Mouse (Mus musculus): ENCODE results near the gene Usp39. TPM values are rescaled to one million over a fixed set of nuclear protein-coding genes. Genes with fewer than 3 reads are reported as not detected.
A peak's percentile ranks its signal among the peaks of the same experiment; 100 is the strongest.

Gene Usp39
- polyA plus RNA-seq, 1 experiment from 2014 or later: 38.3 TPM

- no peaks in the 10 kb centered on the region for H3K9me3 ChIP-seq
- H3K36me3 ChIP-seq: no peaks in the 10 kb centered on the region
- H3K4me1 ChIP-seq: peaks cover 12% of the 10 kb centered on the region
- H3K27me3 ChIP-seq (replicated peaks): no peaks in the 10 kb centered on the region
- H3K4me3 ChIP-seq (replicated peaks): no peak overlapping the region
- H3K9ac ChIP-seq: no peak overlapping the region
- WGBS: 77% methylated on average over 4 of the region's 4 CpGs
- ATAC-seq (ENCODE audit: insufficient read depth, low FRiP score, low read depth): no peak
- H3K27ac ChIP-seq: no peak overlapping the region
- no peak overlapping the region for H3K4me2 ChIP-seq
Measured at GRCm38 (mm10) chr6:72369557-72369956, 24.6 kb upstream of the Usp39 start.

- Histone ChIP-seq H3K9ac (no peak overlapping the region), H3K36me3 (no peaks in the 10 kb centered on the region), H3K4me3 (replicated peaks) (no peak overlapping the region), H3K27me3 (replicated peaks) (no peaks in the 10 kb centered on the region), H3K4me1 (peaks cover 7% of the 10 kb centered on the region), H3K4me2 (no peak overlapping the region), H3K27ac (no peak overlapping the region), H3K9me3 (no peaks in the 10 kb centered on the region)
- ATAC-seq (ENCODE audit: insufficient read depth, low FRiP score, low read depth): no peak
- 66% methylated on average over 4 of the region's 4 CpGs for WGBS
Measured at GRCm38 (mm10) chr6:72367460-72367974, 22.5 kb upstream of the Usp39 start.

- Histone ChIP-seq H3K4me3 (replicated peaks) (no peak within 1 kb of the TSS), H3K9me3 (no peaks in the 10 kb centered on the region), H3K9ac (no peak within 1 kb of the TSS), H3K4me2 (no peak within 1 kb of the TSS), H3K27me3 (replicated peaks) (no peaks in the 10 kb centered on the region), H3K27ac (no peak within 1 kb of the TSS), H3K4me1 (peaks cover 7% of the 10 kb centered on the region), H3K36me3 (no peaks in the 10 kb centered on the region)
- WGBS: 75% methylated on average over 4 of the region's 4 CpGs
- no peak for ATAC-seq (ENCODE audit: insufficient read depth, low FRiP score, low read depth)
Measured at GRCm38 (mm10) chr6:72366844-72367443, 22.0 kb upstream of the Usp39 start, which contains the start of gene Rnf181. Gene Rnf181, minus strand, starts transcription at chr6:72366956.

- ATAC-seq (ENCODE audit: insufficient read depth, low FRiP score, low read depth): no peak
- no peak overlapping the region for H3K27ac ChIP-seq
- H3K4me1 ChIP-seq: peaks cover 12% of the 10 kb centered on the region
- H3K9me3 ChIP-seq: no peaks in the 10 kb centered on the region
- no peak overlapping the region for H3K4me2 ChIP-seq
- 62% methylated on average over 3 of the region's 3 CpGs for WGBS
- no peak overlapping the region for H3K4me3 ChIP-seq (replicated peaks)
- no peaks in the 10 kb centered on the region for H3K36me3 ChIP-seq
- H3K9ac ChIP-seq: no peak overlapping the region
- H3K27me3 ChIP-seq (replicated peaks): no peaks in the 10 kb centered on the region
Measured at GRCm38 (mm10) chr6:72366304-72366703, 21.3 kb upstream of the Usp39 start.

- no peak overlapping the region for H3K4me3 ChIP-seq (replicated peaks)
- no peaks in the 10 kb centered on the region for H3K9me3 ChIP-seq
- peaks cover 21% of the 10 kb centered on the region for H3K4me1 ChIP-seq
- ATAC-seq (ENCODE audit: insufficient read depth, low FRiP score, low read depth): no peak
- H3K27me3 ChIP-seq (replicated peaks): no peaks in the 10 kb centered on the region
- no peak overlapping the region for H3K4me2 ChIP-seq
- H3K27ac ChIP-seq: no peak overlapping the region
- H3K9ac ChIP-seq: no peak overlapping the region
- H3K36me3 ChIP-seq: no peaks in the 10 kb centered on the region
- WGBS: 68% methylated on average over 6 of the region's 6 CpGs
Measured at GRCm38 (mm10) chr6:72364985-72365384, 20.0 kb upstream of the Usp39 start.

GRCm38 (mm10) chr6:72364009-72364408 lies 19.0 kb upstream of the Usp39 start:
- H3K27me3 ChIP-seq (replicated peaks): no peaks in the 10 kb centered on the region
- H3K4me1 ChIP-seq: peaks cover 17% of the 10 kb centered on the region
- H3K9me3 ChIP-seq: no peaks in the 10 kb centered on the region
- peaks cover 5% of the 10 kb centered on the region; the same call in 1 of the 2 replicates for H3K36me3 ChIP-seq
- no peak for ATAC-seq (ENCODE audit: insufficient read depth, low FRiP score, low read depth)
- H3K4me2 ChIP-seq: no peak overlapping the region
- H3K4me3 ChIP-seq (replicated peaks): no peak overlapping the region
- 50% methylated on average over 7 of the region's 7 CpGs for WGBS
- no peak overlapping the region for H3K9ac ChIP-seq
- no peak overlapping the region for H3K27ac ChIP-seq

GRCm38 (mm10) chr6:72362132-72363028 lies 17.4 kb upstream of the Usp39 start:
- H3K9me3 ChIP-seq: no peaks in the 10 kb centered on the region
- under 1% methylated on average over 42 of the region's 42 CpGs for WGBS
- ATAC-seq (ENCODE audit: insufficient read depth, low FRiP score, low read depth): peak; percentile 98
- H3K9ac ChIP-seq: peak overlapping the region; percentile 55
- peaks cover 24% of the 10 kb centered on the region for H3K4me1 ChIP-seq
- no peaks in the 10 kb centered on the region for H3K27me3 ChIP-seq (replicated peaks)
- H3K36me3 ChIP-seq: peaks cover 14% of the 10 kb centered on the region; the same call in 1 of the 2 replicates
- peak overlapping the region; percentile 72 for H3K4me2 ChIP-seq
- H3K4me3 ChIP-seq (replicated peaks): peak overlapping the region; percentile 85
- H3K27ac ChIP-seq: peak overlapping the region; percentile 84

- peak overlapping the region; percentile 85 for H3K4me3 ChIP-seq (replicated peaks)
- H3K9me3 ChIP-seq: no peaks in the 10 kb centered on the region
- 51% methylated on average over 5 of the region's 5 CpGs for WGBS
- no peaks in the 10 kb centered on the region for H3K27me3 ChIP-seq (replicated peaks)
- H3K27ac ChIP-seq: no peak overlapping the region
- H3K36me3 ChIP-seq: peaks cover 14% of the 10 kb centered on the region; the same call in 1 of the 2 replicates
- ATAC-seq (ENCODE audit: insufficient read depth, low FRiP score, low read depth): no peak
- H3K9ac ChIP-seq: peak overlapping the region; percentile 55; the same call in 1 of the 2 replicates
- peaks cover 33% of the 10 kb centered on the region for H3K4me1 ChIP-seq
- H3K4me2 ChIP-seq: peak overlapping the region; percentile 71
Measured at GRCm38 (mm10) chr6:72361121-72361551, 16.2 kb upstream of the Usp39 start.

- 39% methylated on average over 7 of the region's 7 CpGs for WGBS
- H3K4me2 ChIP-seq: peak overlapping the region; percentile 71
- no peak overlapping the region for H3K9ac ChIP-seq
- H3K9me3 ChIP-seq: no peaks in the 10 kb centered on the region
- no peak for ATAC-seq (ENCODE audit: insufficient read depth, low FRiP score, low read depth)
- H3K4me1 ChIP-seq: peaks cover 39% of the 10 kb centered on the region
- peaks cover 14% of the 10 kb centered on the region; the same call in 1 of the 2 replicates for H3K36me3 ChIP-seq
- H3K4me3 ChIP-seq (replicated peaks): no peak overlapping the region
- H3K27ac ChIP-seq: peak overlapping the region; percentile 48; the same call in 1 of the 2 replicates
- H3K27me3 ChIP-seq (replicated peaks): no peaks in the 10 kb centered on the region
Measured at GRCm38 (mm10) chr6:72360599-72360935, 15.6 kb upstream of the Usp39 start.

GRCm38 (mm10) chr6:72359891-72360598 lies 15.1 kb upstream of the Usp39 start:
- Histone ChIP-seq H3K27ac (no peak overlapping the region), H3K36me3 (peaks cover 14% of the 10 kb centered on the region; the same call in 1 of the 2 replicates), H3K4me2 (peak overlapping the region; percentile 71; the same call in 1 of the 2 replicates), H3K27me3 (replicated peaks) (no peaks in the 10 kb centered on the region), H3K4me3 (replicated peaks) (no peak overlapping the region), H3K9me3 (no peaks in the 10 kb centered on the region), H3K4me1 (peaks cover 39% of the 10 kb centered on the region), H3K9ac (no peak overlapping the region)
- 63% methylated on average over 11 of the region's 11 CpGs for WGBS
- ATAC-seq (ENCODE audit: insufficient read depth, low FRiP score, low read depth): no peak

- no peak overlapping the region for H3K27ac ChIP-seq
- no peak overlapping the region for H3K4me2 ChIP-seq
- no peak overlapping the region for H3K4me3 ChIP-seq (replicated peaks)
- H3K27me3 ChIP-seq (replicated peaks): no peaks in the 10 kb centered on the region
- WGBS: 50% methylated on average over 2 of the region's 2 CpGs
- no peaks in the 10 kb centered on the region for H3K9me3 ChIP-seq
- no peak overlapping the region for H3K9ac ChIP-seq
- ATAC-seq (ENCODE audit: insufficient read depth, low FRiP score, low read depth): no peak
- H3K36me3 ChIP-seq: peaks cover 14% of the 10 kb centered on the region; the same call in 1 of the 2 replicates
- H3K4me1 ChIP-seq: peaks cover 42% of the 10 kb centered on the region
Measured at GRCm38 (mm10) chr6:72359343-72359742, 14.4 kb upstream of the Usp39 start.

Measured in stomach, embryonic 15.5 days (tissue).